Mouse (Mus musculus): Measurements from ENCODE around the gene Crbn. TPM values are rescaled to one million over a fixed set of nuclear protein-coding genes. Genes with fewer than 3 reads are reported as not detected.

Crbn gene
- polyA plus RNA-seq (2017; shearing (Covaris generic)) = 166 TPM

GRCm38 (mm10) chr6:106799333-106800226 is at the start of gene Crbn:
Gene Crbn (minus strand): TSS chr6:106800077.

DNA sequence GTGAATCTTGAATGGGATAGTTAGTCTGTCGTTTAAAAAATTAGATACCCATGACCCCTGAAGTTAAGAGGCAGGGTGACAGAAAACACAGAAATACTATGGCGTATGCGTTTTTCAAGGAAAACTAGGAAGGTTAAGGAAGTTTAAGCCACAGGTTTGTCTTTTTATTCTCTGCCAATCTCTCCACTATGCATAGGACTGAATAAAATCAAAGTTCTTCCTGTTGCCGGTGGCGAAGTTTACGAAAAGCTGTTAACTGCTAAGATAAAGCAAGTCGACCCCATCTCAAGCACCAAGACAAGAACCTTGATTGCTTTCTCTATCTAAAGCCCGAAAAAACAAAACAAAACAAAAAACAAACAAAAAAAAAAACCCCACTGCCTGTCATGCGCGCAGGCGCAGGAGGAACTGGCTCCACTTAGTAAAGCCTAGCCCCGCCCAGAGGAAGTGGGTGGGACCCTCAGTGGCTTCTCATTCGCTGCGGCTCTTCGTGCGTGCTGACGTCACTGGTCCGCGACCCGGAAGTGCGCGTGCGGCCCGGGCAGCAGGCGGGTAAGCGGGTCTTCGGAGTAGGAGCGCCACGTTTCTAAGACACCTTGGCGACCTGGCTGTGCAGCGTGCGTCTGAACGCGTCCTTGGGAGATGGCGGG is 31.1 kb downstream of the Crbn start, which contains the start of gene Trnt1:
Trnt1 (plus strand) TSS at position 481 of the 650 bp plus-strand sequence.

DNA sequence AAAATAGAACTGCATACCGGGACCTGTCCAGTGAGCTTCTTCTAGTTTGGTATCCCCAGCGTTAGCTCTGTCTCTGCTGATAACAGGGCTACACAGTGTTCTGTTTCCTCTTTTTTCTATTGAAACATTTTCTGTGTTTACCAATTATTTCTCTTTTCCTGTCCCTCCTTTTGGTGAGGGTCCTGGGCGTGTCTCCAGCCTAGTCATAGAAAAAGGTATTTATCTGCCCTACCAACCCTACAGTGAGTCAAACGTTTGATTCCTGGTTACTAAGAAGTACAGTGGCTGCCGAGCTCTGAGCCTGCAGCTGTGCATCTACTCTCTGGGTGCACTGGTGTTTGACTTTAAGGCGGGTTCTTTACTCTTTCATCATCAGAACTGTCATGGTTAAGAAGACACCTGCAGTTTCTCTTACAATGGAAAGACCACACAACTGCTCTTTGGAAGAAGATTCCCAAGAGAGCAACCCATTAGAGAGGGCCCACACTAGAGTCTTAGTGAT is 50.9 kb downstream of the Crbn start, which contains the start of gene Il5ra:
Il5ra (minus strand) TSS at position 151 of the 502 bp plus-strand sequence.

Other genes with a start within 250 kb of the Crbn start
- gene Il5ra, start 51.0 kb downstream of the Crbn start, polyA plus RNA-seq (2017; shearing (Covaris generic)) = not detected
- gene Trnt1, start 31.0 kb downstream of the Crbn start, polyA plus RNA-seq (2017; shearing (Covaris generic)) = 91.9 TPM